Mouse (Mus musculus) kidney, adult 8-10 months (tissue): ENCODE data around the gene Eea1.
"Not testable (repeated sequence)": the region's sequence is repeated elsewhere in the genome, so short reads cannot be mapped to it uniquely, and the experiment has no call there.

Experiments used
- DNase-seq, 2 experiments: peaks; one replicate each; pipeline ENCODE4 v3.0.0; 2022

Gene Eea1

GRCm38 (mm10) chr10:95940046-95940900 lies at the start of gene Eea1:
Gene Eea1 (plus strand): TSS chr10:95940650.
- DNase-seq = peak; percentile 91 to 92

DNA sequence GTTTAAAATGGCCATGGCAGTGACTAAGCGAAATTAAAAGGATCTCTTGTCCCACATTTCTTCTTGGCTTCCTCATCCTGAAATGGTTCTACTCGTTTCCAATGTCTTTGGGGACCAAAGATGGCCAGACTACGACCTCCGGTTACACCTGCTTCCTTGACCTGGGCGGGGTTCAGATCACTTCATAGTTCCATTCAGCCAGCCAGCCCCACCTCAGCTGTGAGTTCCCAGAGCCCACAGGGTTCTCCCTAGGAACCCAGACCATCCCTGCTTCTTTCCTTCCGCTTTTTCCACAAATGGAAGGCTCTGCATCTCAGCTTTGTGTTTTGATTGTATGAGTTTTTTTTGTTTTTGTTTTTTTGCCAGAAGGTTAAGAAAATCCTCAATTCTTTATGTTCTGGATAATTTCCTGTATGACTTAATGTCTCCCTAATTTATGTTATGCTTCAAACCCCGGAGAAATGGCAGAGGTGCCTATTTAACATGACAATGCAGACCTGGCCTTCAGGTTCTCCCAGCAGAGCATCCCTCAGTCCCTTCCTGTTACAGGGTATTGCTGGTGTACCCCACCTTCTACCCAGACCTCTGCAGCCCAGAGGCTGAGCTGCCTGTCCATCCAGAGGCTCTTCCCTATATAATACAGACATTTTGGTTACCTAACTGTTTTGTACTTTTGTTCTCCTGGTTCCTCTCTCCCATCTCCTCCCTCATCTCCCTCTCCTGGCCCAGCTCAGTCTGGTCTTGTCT lies 49.1 kb upstream of the Eea1 start:
- DNase-seq = no peak

GRCm38 (mm10) chr10:95892132-95892531 lies 48.3 kb upstream of the Eea1 start:
- DNase-seq = no peak

DNA sequence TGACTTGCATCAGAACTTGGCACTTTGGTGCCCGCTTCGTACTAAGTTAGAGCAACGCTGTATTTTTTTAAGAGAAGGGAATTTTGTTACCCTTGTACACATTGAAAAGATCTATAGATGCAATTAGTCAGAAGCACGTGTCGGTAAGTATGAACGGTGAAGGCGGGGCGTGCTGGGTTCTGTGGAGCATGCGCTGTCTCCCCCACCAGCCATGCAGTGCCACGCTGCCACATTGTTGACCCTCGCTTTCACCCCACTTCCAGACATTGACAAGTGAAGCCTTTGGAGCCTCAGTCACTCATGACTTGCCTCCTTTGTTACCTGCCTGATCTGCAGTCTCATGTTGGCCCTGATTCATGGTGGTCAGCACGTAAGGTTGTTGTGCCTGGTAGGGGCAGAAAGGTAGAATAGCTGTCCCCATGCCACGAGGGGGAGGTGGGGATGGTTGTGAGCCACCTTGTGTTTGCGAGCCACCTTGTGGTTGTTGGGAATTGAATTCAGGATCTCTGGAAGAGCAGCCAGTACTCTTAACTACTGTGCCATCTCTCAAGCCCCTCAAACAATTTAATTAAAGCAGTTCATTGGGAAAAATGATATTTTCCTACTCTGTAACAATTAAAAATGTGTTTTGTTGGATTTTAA lies 47.0 kb upstream of the Eea1 start:
- no peak for DNase-seq

DNA sequence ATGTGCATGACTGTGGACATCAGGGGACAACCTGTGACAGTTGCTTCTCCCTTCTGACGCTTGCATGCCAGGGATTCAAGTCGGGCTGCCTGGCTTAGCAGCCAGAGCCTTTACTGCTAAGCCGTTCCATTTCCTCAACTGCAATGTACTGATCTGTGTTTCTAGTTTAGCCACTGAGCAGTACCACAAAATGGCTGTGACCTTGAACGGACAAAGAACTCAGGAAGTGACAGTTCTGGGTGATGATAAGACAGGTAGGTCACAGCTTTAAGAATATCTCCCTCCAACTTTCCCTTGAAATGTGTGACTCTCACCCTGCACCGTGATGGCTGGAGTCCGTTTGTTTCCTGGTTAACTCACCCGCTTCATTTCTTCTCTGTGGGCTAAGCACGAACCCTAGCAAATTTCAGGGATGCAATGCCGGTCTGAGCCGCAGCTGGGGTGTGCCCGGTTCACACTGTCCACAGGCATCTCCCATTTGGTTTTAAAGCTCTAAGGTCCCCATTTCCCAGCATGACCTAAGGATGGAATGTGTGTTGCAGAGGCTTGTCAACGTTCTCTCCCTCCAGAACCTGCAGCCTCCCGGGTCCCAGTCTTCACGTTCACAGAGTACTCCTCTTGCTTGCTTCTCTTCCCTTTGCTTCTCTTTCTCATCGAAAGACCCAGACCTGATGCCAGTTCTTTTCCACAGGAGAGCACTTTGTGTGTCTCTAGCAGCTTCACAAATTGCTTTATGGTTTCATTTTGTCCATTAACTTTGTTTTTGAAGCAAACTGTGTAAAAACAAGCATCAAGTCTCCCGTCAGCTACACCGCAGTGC lies 46.2 kb upstream of the Eea1 start:
- DNase-seq = peak in 1 of 2 experiments; percentile 6

GRCm38 (mm10) chr10:95894856-95895386 lies 45.5 kb upstream of the Eea1 start:
- DNase-seq = peak; percentile 63 to 68

- peak; percentile 30 to 33 for DNase-seq
Observed at GRCm38 (mm10) chr10:95898471-95899154, 41.8 kb upstream of the Eea1 start.

GRCm38 (mm10) chr10:95904668-95905067 lies 35.8 kb upstream of the Eea1 start:
- no peak for DNase-seq

- no peak for DNase-seq
Observed at GRCm38 (mm10) chr10:95909246-95909909, 31.1 kb upstream of the Eea1 start.

- DNase-seq = no peak
Observed at GRCm38 (mm10) chr10:95911016-95911415, 29.4 kb upstream of the Eea1 start.

DNA sequence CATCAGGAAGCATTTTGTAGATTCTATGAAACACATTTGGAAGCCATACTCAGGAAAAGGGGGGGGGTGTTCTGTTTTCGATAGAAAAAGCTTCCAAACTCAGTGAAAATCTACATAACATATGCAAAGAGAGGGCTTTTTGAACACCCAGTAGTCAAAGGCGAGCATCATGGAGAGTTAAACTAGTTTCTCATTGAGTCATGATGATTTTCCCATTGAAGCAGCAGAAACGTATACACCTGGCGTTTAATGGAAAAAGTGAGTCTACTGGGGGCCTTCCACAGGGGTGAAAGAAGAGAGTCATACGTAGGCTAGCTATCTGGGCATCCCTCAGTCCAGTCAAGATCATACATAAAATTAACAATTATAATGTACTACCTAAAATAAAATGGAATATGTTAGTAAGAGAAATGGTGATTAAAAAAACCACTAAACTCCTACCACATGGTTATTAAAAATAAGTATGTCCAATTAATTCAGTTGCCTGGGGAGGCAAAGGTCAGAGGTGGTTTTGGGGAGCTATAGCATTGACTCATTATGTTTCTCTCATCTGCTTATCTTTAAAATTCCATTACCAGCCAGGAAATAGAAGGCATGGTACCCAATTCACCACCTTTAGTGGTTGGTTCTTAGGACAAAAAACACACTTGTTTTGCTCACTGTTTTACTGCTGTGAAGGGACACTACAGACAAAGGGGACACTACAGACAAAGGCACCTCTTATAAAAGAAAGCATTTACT lies 25.8 kb upstream of the Eea1 start:
- DNase-seq = no peak

- no peak for DNase-seq
Observed at GRCm38 (mm10) chr10:95918716-95919115, 21.7 kb upstream of the Eea1 start.

DNA sequence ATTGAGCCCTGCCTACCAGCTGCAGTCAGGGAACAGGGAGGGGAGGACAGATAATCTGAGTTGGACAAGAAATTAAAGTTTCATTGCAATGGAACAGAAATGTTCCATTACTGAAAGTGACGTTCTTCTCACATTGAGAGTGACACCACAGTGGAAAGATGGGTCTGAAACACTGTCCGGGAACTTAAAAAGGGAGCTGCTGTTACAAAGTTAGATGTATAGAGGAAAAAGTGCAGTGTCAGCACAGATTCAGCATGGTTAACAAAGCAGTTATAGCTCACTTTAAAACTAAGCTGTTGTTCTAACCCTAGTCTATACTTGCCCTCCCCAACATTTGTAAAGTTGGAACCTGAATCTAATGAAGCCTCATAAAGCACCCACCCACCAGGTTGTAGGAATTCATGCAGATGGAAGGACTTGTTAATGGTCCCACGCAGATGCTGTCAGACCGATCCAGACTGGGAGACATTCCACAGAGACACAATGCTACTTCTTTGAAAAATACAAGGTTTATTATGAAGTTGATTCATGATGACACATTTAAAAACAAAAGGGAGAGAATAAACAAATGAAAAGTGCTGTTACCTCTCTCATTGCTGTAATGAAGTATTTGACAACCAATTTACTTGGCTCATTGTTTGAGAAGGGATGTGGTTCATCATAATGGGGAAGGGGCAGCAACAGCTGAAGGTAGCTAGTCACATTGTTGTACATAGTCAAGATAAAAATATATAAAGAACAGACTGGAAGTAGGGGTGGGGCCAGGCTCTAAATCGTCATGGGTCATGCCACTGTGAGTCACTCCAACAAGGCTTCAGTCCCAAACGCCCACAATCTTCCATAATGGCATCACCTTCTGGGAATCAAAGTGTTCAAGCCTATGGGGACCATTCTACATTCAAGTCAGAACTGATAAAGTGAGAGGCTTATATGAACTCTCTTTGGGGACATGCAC lies 16.9 kb upstream of the Eea1 start:
- DNase-seq = no peak

DNA sequence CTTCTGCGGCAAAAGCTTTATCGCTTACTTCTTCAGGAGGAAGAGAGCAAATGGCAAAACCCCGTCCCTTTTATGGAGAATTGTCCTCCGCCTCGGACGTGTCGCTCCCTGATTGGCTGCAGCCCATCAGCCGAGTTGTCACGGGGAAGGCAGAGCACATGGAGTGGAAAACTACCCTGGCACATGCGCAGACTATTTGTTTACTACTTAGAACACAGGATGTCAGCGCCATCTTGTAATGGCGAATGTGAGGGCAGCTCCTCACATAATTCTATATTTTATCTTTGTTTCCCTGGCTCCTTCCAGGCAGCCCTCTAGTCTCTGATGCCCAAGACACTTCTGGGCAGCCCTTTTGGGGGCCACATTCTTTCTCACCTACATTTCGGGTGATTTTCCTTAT lies 6.8 kb upstream of the Eea1 start:
- not testable (repeated sequence) for DNase-seq

- no peak for DNase-seq
Observed at GRCm38 (mm10) chr10:95940901-95941767, 684 bp downstream of the Eea1 start.

DNA sequence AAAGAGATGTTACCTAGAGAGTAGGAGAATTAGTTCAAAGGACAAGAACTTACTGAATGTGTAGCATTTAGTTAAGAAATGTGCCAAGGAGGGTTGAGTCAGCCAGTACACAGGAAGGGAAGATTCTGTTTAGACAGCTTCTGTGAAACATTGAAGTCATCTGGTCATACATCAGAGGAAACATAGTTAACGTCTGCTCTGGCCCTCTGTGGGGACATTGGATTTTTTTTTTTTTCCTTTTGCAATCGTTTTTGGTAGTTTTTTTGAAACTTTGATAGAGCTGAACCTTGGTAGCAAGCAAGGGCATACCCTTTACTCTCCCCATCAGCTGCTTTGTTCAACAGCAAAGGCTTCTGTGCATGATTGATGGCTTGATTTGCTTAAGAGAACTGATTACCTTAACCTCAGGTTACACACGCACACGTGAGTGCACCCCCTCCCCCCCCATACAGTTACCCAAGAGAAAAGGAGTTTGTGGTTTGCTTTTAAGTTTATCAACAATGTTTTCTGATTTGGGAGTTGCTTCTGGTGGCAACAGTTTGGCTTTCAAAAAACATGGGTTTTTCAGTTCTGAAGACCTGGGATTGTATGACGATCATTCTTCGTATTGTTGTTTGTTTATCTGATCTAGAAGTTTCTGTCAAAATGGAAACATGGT lies 1.4 kb downstream of the Eea1 start:
- DNase-seq = no peak

DNA sequence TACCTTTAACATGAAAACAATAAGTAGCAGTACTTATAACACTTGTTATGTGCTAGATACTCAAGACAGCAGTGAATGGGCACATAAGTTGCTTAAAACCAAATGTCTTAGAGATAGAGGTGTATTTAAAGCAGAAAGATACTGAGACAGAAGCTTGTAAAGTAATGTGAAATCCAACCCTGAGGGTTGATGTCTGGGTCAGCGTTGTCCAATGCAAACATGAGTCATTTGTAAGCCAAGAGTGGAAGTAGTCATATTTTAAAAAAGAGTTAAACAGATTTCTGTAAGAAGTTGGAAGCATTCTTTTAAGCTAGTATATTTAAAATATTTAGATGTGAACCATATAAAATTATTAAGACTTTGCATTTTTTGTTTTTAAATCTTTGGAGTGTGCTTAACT lies 4.6 kb downstream of the Eea1 start:
- DNase-seq = no peak

- no peak for DNase-seq
Observed at GRCm38 (mm10) chr10:95949410-95949809, 9.0 kb downstream of the Eea1 start.
